ENCODE assay signal across 8 mouse cellular contexts in the genomic region with DNA sequence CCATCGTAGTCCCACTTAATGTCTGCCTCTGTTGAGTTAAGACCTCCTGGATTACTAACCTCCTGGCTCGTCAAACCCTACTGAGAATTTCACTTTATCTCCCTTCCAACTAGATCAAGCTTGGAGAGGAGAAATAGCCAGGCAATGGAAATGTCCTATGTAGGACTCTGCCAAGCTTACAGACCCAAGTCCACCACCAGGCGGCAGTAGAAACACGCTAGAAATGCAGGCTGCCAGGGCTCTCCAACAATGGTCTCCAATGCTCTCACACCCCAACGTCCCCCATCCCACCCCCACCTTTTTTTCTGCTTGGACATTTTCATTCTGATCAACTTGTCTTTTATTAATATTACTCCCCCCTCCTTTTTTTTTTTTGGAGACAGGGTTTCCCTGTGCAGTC. TPM values are rescaled to one million over a fixed set of nuclear protein-coding genes. Genes with fewer than 3 reads are reported as not detected.
DNase-seq lines count a peak whose midpoint lies in the region; ATAC-seq and TF ChIP-seq lines count a peak whose summit lies in the region.

No protein-coding gene starts in this region.

- no peaks in the 10 kb centered on the region for H3K9me3 ChIP-seq in kidney, embryonic 16.5 days (ENCODE audit: low read length)
- H3K9me3 ChIP-seq in hindbrain, embryonic 16.5 days (ENCODE audit: control insufficient read depth, low read length): no peaks in the 10 kb centered on the region

- no peaks in the 10 kb centered on the region for H3K27me3 ChIP-seq in kidney, embryonic 16.5 days (ENCODE audit: insufficient read depth, low read length)
- no peaks in the 10 kb centered on the region for H3K27me3 ChIP-seq in hindbrain, embryonic 16.5 days (replicated peaks; ENCODE audit: control insufficient read depth, insufficient read depth, low read length)
- H3K27me3 ChIP-seq in spleen, adult 2 months (ENCODE audit: control insufficient read depth, insufficient read depth, low read length): no peaks in the 10 kb centered on the region

- peak; percentile 44 for DNase-seq in kidney, adult 11 months
- peak; percentile 71 for DNase-seq in cerebellum, adult 9-10 months
- peak; percentile 10 to 87 for DNase-seq in frontal cortex, adult 2 months (ENCODE audit: extremely low spot score in 1 of 2, low spot score in 1 of 2)
- peak; percentile 20 to 43 for DNase-seq in left cerebral cortex, adult 8-10 months (ENCODE audit: low spot score in 2 of 2)
- DNase-seq in mesoderm, embryonic 11.5 days (ENCODE audit: low read depth, low spot score): peak; percentile 80
- peak; percentile 35 to 74 for DNase-seq in spleen, adult 2 months (ENCODE audit: low read depth in 1 of 2, low spot score in 2 of 2)

- TF ChIP-seq CTCF in spleen, adult 2 months (IDR thresholded peaks at IDR 0.05; ENCODE audit: extremely low read depth, insufficient read depth, insufficient read length, insufficient replicate concordance): peak; percentile 69; the same call in 1 of the 2 replicates

- WGBS in kidney, embryonic 16.5 days: 27% methylated on average over 5 of the region's 5 CpGs
- 22% methylated on average over 5 of the region's 5 CpGs for WGBS in hindbrain, embryonic 16.5 days
- 22% methylated on average over 5 of the region's 5 CpGs for WGBS in spleen, adult 2 months

- no peak for ATAC-seq in kidney, embryonic 16.5 days (ENCODE audit: low FRiP score, low TSS enrichment)
- peak; percentile 69 for ATAC-seq in hindbrain, embryonic 16.5 days

- H3K4me1 ChIP-seq in kidney, embryonic 16.5 days (ENCODE audit: insufficient read depth, low read length): no peaks in the 10 kb centered on the region
- H3K4me1 ChIP-seq in hindbrain, embryonic 16.5 days (ENCODE audit: control insufficient read depth, insufficient read depth, low read depth, low read length): no peaks in the 10 kb centered on the region
- no peaks in the 10 kb centered on the region for H3K4me1 ChIP-seq in spleen, adult 2 months (ENCODE audit: control insufficient read depth, insufficient read depth, insufficient read length)

- H3K36me3 ChIP-seq in kidney, embryonic 16.5 days (ENCODE audit: insufficient read depth, low read length): no peaks in the 10 kb centered on the region
- no peaks in the 10 kb centered on the region for H3K36me3 ChIP-seq in hindbrain, embryonic 16.5 days (ENCODE audit: control insufficient read depth, insufficient read depth, low read length)
- no peaks in the 10 kb centered on the region for H3K36me3 ChIP-seq in spleen, adult 2 months (ENCODE audit: control insufficient read depth, insufficient read depth, low read length)

- no peak overlapping the region for H3K4me3 ChIP-seq in kidney, embryonic 16.5 days (ENCODE audit: low read length)
- no peak overlapping the region for H3K4me3 ChIP-seq in hindbrain, embryonic 16.5 days (ENCODE audit: low read length)
- H3K4me3 ChIP-seq in spleen, adult 2 months (ENCODE audit: extremely low read depth, insufficient read depth, insufficient read length): no peak overlapping the region

- no peak overlapping the region for H3K4me2 ChIP-seq in kidney, embryonic 16.5 days (replicated peaks; ENCODE audit: low read depth, low read length)
- no peak overlapping the region for H3K4me2 ChIP-seq in hindbrain, embryonic 16.5 days (ENCODE audit: low read length)

- no peak for TF ChIP-seq POLR2A in spleen, adult 2 months (IDR thresholded peaks at IDR 0.05; ENCODE audit: low read depth, low read length)

- H3K9ac ChIP-seq in kidney, embryonic 16.5 days (replicated peaks; ENCODE audit: low read length): no peak overlapping the region
- no peak overlapping the region for H3K9ac ChIP-seq in hindbrain, embryonic 16.5 days (ENCODE audit: low read depth, low read length)

- H3K27ac ChIP-seq in kidney, embryonic 16.5 days (ENCODE audit: low read length): no peak overlapping the region
- no peak overlapping the region for H3K27ac ChIP-seq in hindbrain, embryonic 16.5 days (ENCODE audit: low read depth, low read length)
- H3K27ac ChIP-seq in spleen, adult 2 months (ENCODE audit: insufficient read depth, low read length): no peak overlapping the region

RNA-seq across cellular contexts. Expression of gene Tra2a, which starts 5.4 kb away (rescaled TPM):
- polyA plus RNA-seq in kidney, embryonic 16.5 days (2015; fragmentation: Nextera tagmentation; extraction: Ambion mirVana): 121 and 125 TPM in 2 replicates
- 122 and 139 TPM in 2 replicates for polyA plus RNA-seq in frontal cortex, adult 2 months (2012; rRNA removed)
- 97.0 and 97.9 TPM in 2 replicates for polyA plus RNA-seq in hindbrain, embryonic 16.5 days (2015; fragmentation: Nextera tagmentation; extraction: Ambion mirVana)
- 10 to 100 TPM; 45.2 to 57.3 (median 55.6) TPM for total RNA-seq in left cerebral cortex, adult 8-10 months (2022)
- polyA plus RNA-seq in spleen, adult 2 months (2012; rRNA removed): 25.8 and 27.3 TPM in 2 replicates

RNA-seq across cellular contexts. Expression of gene Ccdc126, which starts 49.9 kb away (rescaled TPM):
- polyA plus RNA-seq in kidney, embryonic 16.5 days (2015; fragmentation: Nextera tagmentation; extraction: Ambion mirVana): 11.6 and 13.2 TPM in 2 replicates
- polyA plus RNA-seq in frontal cortex, adult 2 months (2012; rRNA removed): 11.3 and 12.0 TPM in 2 replicates
- 9.4 and 10.7 TPM in 2 replicates for polyA plus RNA-seq in hindbrain, embryonic 16.5 days (2015; fragmentation: Nextera tagmentation; extraction: Ambion mirVana)
- 10 to 100 TPM in 1 of 4 experiments, 1 to 10 TPM in 3; 7.9 to 10.0 (median 9.0) TPM for total RNA-seq in left cerebral cortex, adult 8-10 months (2022)
- 1.5 and 1.7 TPM in 2 replicates for polyA plus RNA-seq in spleen, adult 2 months (2012; rRNA removed)

RNA-seq across cellular contexts. Expression of gene Igf2bp3, which starts 54.4 kb away (rescaled TPM):
- 40.8 and 44.4 TPM in 2 replicates for polyA plus RNA-seq in kidney, embryonic 16.5 days (2015; fragmentation: Nextera tagmentation; extraction: Ambion mirVana)
- 0.06 and 0.13 TPM in 2 replicates for polyA plus RNA-seq in frontal cortex, adult 2 months (2012; rRNA removed)
- 15.5 and 19.2 TPM in 2 replicates for polyA plus RNA-seq in hindbrain, embryonic 16.5 days (2015; fragmentation: Nextera tagmentation; extraction: Ambion mirVana)
- not detected for total RNA-seq in left cerebral cortex, adult 8-10 months (2022)
- polyA plus RNA-seq in spleen, adult 2 months (2012; rRNA removed): 0.08 and 0.15 TPM in 2 replicates

Comparison
In these comparisons a context has a peak if more than half of its experiments do, and no peak if none do; other contexts are left out.
1. RNA of gene Igf2bp3, which starts 54.4 kb away (polyA plus RNA-seq): 40.8 to 44.4 TPM in kidney, embryonic 16.5 days and 15.5 to 19.2 TPM in hindbrain, embryonic 16.5 days; 0.08 to 0.15 TPM in spleen, adult 2 months and 0.06 to 0.13 TPM in frontal cortex, adult 2 months; every median in the first group is over 10 times any median in the second.
2. Peak in every context shown above with its lines, with median percentiles within 50 percentile points of each other: DNase-seq.